Mouse (Mus musculus): ENCODE results near the gene Ass1. TPM values are rescaled to one million over a fixed set of nuclear protein-coding genes. Genes with fewer than 3 reads are reported as not detected.

The Ass1 gene
- polyA plus RNA-seq, 1 experiment from 2014 or later, result 10.9 TPM

Other genes with a start within 250 kb of the Ass1 start
- 46.4 and 49.6 TPM in 2 replicates for gene Ncs1, start 224.4 kb upstream of the Ass1 start, polyA plus RNA-seq (2015; fragmentation: Nextera tagmentation; extraction: Ambion mirVana)
- 0.03 and 0.06 TPM in 2 replicates for gene Hmcn2, start 155.8 kb upstream of the Ass1 start, polyA plus RNA-seq (2015; fragmentation: Nextera tagmentation; extraction: Ambion mirVana)
- 89.3 and 91.1 TPM in 2 replicates for gene Fubp3, start 102.4 kb downstream of the Ass1 start, polyA plus RNA-seq (2015; fragmentation: Nextera tagmentation; extraction: Ambion mirVana)
- gene Prdm12, start 169.8 kb downstream of the Ass1 start, polyA plus RNA-seq (2015; fragmentation: Nextera tagmentation; extraction: Ambion mirVana), result not detected in 2 replicates
- gene Exosc2, start 200.5 kb downstream of the Ass1 start, polyA plus RNA-seq (2015; fragmentation: Nextera tagmentation; extraction: Ambion mirVana), result 73.7 and 78.1 TPM in 2 replicates
- 52.4 and 55.9 TPM in 2 replicates for gene Abl1, start 218.2 kb downstream of the Ass1 start, polyA plus RNA-seq (2015; fragmentation: Nextera tagmentation; extraction: Ambion mirVana)

Data from limb, embryonic 13.5 days (tissue).